9 mouse cellular contexts compared by ENCODE assay signal in the genomic region with DNA sequence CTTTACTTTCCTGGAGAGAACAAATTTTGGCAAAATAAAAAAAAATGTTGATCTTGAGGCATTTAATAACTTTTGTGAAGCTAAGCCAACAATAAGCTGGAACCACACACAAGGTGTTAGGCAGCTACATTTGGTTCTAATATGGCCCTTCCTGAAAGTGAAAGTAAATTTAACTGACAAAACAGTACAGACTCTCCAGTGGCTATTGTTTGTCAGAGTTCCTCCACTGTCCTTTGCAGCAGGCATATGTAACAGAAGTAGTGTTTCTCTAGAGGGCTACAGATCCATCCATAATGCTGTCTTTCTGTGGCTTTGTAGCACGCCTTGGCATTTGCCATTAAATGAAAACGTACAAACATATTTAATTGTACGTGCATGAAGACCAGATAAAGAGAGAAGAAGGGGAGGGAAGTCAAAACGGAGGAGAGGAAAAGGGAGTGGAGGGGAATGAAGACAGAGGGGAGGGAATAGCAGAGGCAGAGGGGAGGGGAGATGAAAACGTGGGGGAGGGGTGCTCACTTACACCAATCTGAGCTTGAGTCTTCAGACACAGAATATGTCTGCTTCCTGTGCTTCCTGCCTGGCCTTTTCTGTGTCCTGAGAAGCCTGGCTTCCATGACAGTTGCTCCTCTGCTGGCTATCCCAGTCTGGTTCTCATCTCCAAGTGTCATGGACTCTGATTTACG.
DNase-seq lines count a peak whose midpoint lies in the region; ATAC-seq and TF ChIP-seq lines count a peak whose summit lies in the region.
"Had no signal": no experiment of that assay in that cellular context is flagged by ENCODE, and none has a peak within 500 bp of the region (broad histone marks: within the 10 kb centered on the region; RNA-seq: fewer than 3 reads in every experiment).

No protein-coding gene starts in this region.

- H3K9ac ChIP-seq in lung, embryonic 15.5 days = no peak overlapping the region
- H3K9ac ChIP-seq in kidney, postnatal 0 days (ENCODE audit: low read depth, low read length) = no peak overlapping the region
- H3K9ac ChIP-seq: neural tube, embryonic 13.5 days had no signal

- H3K27me3 ChIP-seq in lung, embryonic 15.5 days = no peaks in the 10 kb centered on the region
- H3K27me3 ChIP-seq in embryonic facial prominence, embryonic 10.5 days (replicated peaks; ENCODE audit: low read depth, poor library complexity, severe bottlenecking) = no peaks in the 10 kb centered on the region
- no peaks in the 10 kb centered on the region for H3K27me3 ChIP-seq in kidney, postnatal 0 days (ENCODE audit: insufficient read depth, low read length)
- no peaks in the 10 kb centered on the region for H3K27me3 ChIP-seq in small intestine, adult 2 months (ENCODE audit: control insufficient read depth, insufficient read depth, low read length)
- H3K27me3 ChIP-seq: neural tube, embryonic 13.5 days had no signal

- H3K4me2 ChIP-seq in lung, embryonic 15.5 days = peak overlapping the region; percentile 33; the same call in 1 of the 2 replicates
- peak overlapping the region; percentile 37 for H3K4me2 ChIP-seq in kidney, postnatal 0 days (ENCODE audit: low read length)
- H3K4me2 ChIP-seq: neural tube, embryonic 13.5 days had no signal

- DNase-seq in lung, postnatal 10 days = no peak
- DNase-seq in embryonic facial prominence, embryonic 10.5 days (ENCODE audit: low spot score) = peak; percentile 42
- DNase-seq in kidney, postnatal 0 days (ENCODE audit: low spot score) = peak; percentile 75
- no peak for DNase-seq in cerebellum, adult 9-11 months
- no peak for DNase-seq in thymus, postnatal 14 days
- DNase-seq: heart, postnatal 36 days had no signal

- no peak overlapping the region for H3K4me3 ChIP-seq in lung, embryonic 15.5 days
- H3K4me3 ChIP-seq in embryonic facial prominence, embryonic 10.5 days = no peak overlapping the region
- H3K4me3 ChIP-seq in kidney, postnatal 0 days (replicated peaks; ENCODE audit: low read depth, low read length) = no peak overlapping the region
- no peak overlapping the region for H3K4me3 ChIP-seq in small intestine, adult 2 months (ENCODE audit: low read depth, low read length)
- H3K4me3 ChIP-seq: neural tube, embryonic 13.5 days had no signal

- TF ChIP-seq CTCF in kidney, postnatal 0 days (IDR thresholded peaks at IDR 0.05; ENCODE audit: low read depth) = no peak
- TF ChIP-seq CTCF in small intestine, adult 2 months (IDR thresholded peaks at IDR 0.05; ENCODE audit: extremely low read depth, insufficient read length, insufficient replicate concordance, low read depth, low read length) = no peak

- no peak for TF ChIP-seq POLR2A in small intestine, adult 2 months (IDR thresholded peaks at IDR 0.05; ENCODE audit: low read depth, low read length)

- no peaks in the 10 kb centered on the region for H3K36me3 ChIP-seq in lung, embryonic 15.5 days
- no peaks in the 10 kb centered on the region for H3K36me3 ChIP-seq in embryonic facial prominence, embryonic 10.5 days (replicated peaks)
- H3K36me3 ChIP-seq in kidney, postnatal 0 days (ENCODE audit: insufficient read depth, low read length) = no peaks in the 10 kb centered on the region
- no peaks in the 10 kb centered on the region for H3K36me3 ChIP-seq in small intestine, adult 2 months (ENCODE audit: control insufficient read depth, insufficient read depth, low read length)
- H3K36me3 ChIP-seq: neural tube, embryonic 13.5 days had no signal

- H3K9me3 ChIP-seq in lung, embryonic 15.5 days = no peaks in the 10 kb centered on the region
- no peaks in the 10 kb centered on the region for H3K9me3 ChIP-seq in embryonic facial prominence, embryonic 10.5 days
- no peaks in the 10 kb centered on the region for H3K9me3 ChIP-seq in kidney, postnatal 0 days (replicated peaks; ENCODE audit: low read length)
- H3K9me3 ChIP-seq: neural tube, embryonic 13.5 days had no signal

- H3K4me1 ChIP-seq in lung, embryonic 15.5 days = peaks cover 8% of the 10 kb centered on the region
- peaks cover 19% of the 10 kb centered on the region for H3K4me1 ChIP-seq in embryonic facial prominence, embryonic 10.5 days
- no peaks in the 10 kb centered on the region for H3K4me1 ChIP-seq in kidney, postnatal 0 days (replicated peaks; ENCODE audit: insufficient read depth, low read length)
- peaks cover 5% of the 10 kb centered on the region; the same call in 1 of the 2 replicates for H3K4me1 ChIP-seq in small intestine, adult 2 months (ENCODE audit: control insufficient read depth, insufficient read depth, insufficient read length, low read length)

- peak overlapping the region; percentile 30 for H3K27ac ChIP-seq in lung, embryonic 15.5 days
- peak overlapping the region; percentile 35; the same call in 1 of the 2 replicates for H3K27ac ChIP-seq in embryonic facial prominence, embryonic 10.5 days (replicated peaks)
- H3K27ac ChIP-seq in kidney, postnatal 0 days = 0 out of 2 replicates have a peak overlapping the region, but pooled peaks have one; percentile 32
- peak overlapping the region; percentile 42; the same call in 1 of the 2 replicates for H3K27ac ChIP-seq in small intestine, adult 2 months (ENCODE audit: insufficient read depth, low read depth, low read length)
- H3K27ac ChIP-seq: neural tube, embryonic 13.5 days had no signal

- WGBS in lung, embryonic 15.5 days = 27% methylated on average over 6 of the region's 6 CpGs
- WGBS in embryonic facial prominence, embryonic 10.5 days = 56% methylated on average over 6 of the region's 6 CpGs
- 22% methylated on average over 6 of the region's 6 CpGs for WGBS in kidney, postnatal 0 days
- 25% methylated on average over 6 of the region's 6 CpGs for WGBS in small intestine, adult 2 months

- ATAC-seq in lung, embryonic 15.5 days (ENCODE audit: borderline replicate concordance, extremely low read depth, low FRiP score, low TSS enrichment) = no peak; the same call in 1 of the 2 replicates
- peak; percentile 85 for ATAC-seq in kidney, postnatal 0 days (replicated peaks; ENCODE audit: low FRiP score, low read depth)

Comparison
In these comparisons a context has a peak if more than half of its experiments do, and no peak if none do; other contexts are left out.
1. DNase-seq: peak in embryonic facial prominence, embryonic 10.5 days (single experiment) and kidney, postnatal 0 days (single experiment); none in lung, postnatal 10 days (single experiment), cerebellum, adult 9-11 months (single experiment) and thymus, postnatal 14 days (single experiment).
2. Peak in every context shown above with its lines, with median percentiles within 50 percentile points of each other: H3K27ac ChIP-seq.